Mouse (Mus musculus) thymus, postnatal 0 days (tissue): Measurements from ENCODE around the gene Ccnf. TPM values are rescaled to one million over a fixed set of nuclear protein-coding genes. Genes with fewer than 3 reads are reported as not detected.
A peak's percentile ranks its signal among the peaks of the same experiment; 100 is the strongest.

Source experiments
- DNase-seq: peaks from one replicate; pipeline ENCODE4 v3.0.0-alpha.2; 2015; ENCODE audit warnings: low spot score
- polyA plus RNA-seq: library from polyadenylated mRNA; unstranded; fragments of >200 nt; fragmentation: Nextera tagmentation; extraction: Ambion mirVana; gene quantifications from 2 replicates; pipeline ENCODE4 v1.2.1, GENCODE M21; 2015

The Ccnf gene
- 63.0 and 74.3 TPM in 2 replicates for polyA plus RNA-seq

DNA sequence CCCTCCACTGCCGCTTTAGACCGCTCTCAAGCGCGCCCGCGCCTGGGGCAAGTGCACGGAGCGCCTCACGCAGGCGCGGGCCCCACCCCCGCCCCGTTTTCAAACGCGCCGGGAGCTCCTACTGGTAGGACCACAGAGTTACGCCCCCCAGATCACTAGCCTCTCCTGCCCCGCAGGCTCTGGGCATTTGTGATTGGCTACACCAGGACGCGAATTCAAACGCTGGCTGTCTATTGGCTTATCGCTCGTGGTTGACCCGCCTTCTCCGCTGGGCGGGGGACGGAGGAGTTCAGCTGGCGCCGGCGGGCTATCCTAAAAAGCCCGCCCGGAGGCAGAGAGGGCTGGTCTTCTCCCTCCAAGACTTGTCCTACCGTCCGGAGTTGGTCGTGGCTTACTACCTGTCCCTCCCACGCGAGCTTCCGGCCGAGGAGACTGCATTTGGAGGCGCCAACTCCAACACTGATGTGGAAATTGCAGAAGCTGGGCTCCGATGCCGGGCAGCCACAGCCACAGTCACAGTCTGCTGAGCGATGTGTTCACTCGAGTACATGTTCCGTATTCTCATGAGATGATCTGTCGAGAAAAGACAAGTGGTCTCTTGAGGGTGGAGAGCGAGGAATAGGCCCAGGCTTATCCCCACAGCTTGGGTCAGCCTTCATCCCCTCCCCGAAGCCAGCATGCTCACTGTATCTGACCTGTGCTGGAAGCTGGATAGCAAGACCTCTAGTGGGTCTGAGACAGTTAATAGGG is at the start of gene Ccnf:
Gene Ccnf (minus strand): TSS at position 165 of the 750 bp plus-strand sequence.
- DNase-seq = peak; percentile 98

DNA sequence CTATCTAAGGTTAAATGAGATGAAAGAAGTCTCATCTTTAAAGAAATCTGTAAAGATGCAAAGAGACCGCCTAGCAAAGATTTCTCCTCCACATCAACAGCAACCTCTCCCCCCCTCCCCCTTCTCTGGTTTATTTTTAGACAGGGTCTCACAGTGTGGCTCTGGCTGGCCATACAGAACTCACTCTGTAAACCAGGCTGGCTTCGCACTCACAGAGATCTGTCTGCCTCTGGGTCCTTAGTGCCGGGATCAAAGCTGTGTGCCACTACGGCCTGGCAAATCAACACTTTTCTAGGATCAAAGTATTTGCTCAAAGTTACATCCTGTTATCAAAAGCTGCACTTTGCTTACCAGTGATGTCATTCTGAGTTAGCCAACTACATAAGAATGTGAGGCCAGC is 49.4 kb upstream of the Ccnf start:
- no peak for DNase-seq

DNA sequence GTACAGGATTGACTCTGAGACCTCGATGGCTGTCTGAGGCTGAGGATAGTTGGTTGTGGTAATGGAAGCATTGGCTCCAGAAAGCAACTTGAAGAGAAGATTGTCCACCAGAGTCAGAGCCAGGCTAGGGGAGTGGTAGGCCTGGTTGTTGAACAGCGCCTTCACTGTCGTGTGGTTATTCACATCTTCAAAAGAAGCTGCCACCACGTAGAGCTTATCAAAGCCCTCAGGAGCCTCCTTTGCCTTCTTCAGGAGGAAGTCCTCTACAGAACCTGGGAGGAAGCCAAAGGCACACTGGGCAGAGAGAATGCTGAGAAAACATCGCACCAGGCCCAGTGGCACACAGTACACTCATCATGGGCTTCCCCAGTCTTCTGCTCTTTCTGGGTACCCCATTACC is 38.1 kb upstream of the Ccnf start:
- no peak for DNase-seq

DNA sequence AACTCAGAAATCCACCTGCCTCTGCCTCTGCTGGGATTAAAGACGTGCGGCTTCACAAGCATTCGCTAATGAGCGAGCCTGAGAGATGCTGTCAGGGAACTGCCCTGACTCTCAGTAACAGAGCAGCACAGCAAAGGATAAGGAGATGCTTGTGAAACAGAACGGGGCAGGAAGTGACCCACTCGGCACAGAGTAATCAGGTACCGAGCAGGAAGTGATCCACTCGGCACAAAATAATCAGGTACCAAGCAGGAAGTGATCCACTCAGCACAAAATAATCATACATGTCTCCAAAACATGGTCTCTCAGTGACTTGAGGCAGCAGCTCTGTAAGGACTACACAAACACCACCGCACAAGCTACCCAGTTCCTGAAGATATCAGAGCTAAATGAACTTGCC is 37.2 kb upstream of the Ccnf start:
- DNase-seq = no peak

DNA sequence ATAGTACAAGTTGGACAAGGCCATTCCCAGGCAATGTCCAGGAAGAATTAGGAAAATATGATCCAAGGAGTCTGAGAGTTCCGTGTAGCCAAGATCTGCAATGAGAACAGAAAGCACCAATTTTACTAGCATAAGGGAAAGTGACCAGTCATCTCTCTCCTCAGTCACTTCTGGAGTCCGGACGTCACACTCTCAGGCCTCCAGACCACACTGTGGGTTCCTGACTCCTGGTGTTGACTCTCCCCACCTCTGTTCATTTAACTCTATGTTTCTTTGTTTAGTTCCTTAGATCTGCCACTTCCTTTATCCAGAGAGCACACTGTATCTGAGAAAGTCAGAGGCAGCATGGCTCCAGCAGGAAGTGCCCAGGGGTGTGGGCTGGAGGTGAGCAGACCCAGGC is 34.4 kb upstream of the Ccnf start:
- no peak for DNase-seq

DNA sequence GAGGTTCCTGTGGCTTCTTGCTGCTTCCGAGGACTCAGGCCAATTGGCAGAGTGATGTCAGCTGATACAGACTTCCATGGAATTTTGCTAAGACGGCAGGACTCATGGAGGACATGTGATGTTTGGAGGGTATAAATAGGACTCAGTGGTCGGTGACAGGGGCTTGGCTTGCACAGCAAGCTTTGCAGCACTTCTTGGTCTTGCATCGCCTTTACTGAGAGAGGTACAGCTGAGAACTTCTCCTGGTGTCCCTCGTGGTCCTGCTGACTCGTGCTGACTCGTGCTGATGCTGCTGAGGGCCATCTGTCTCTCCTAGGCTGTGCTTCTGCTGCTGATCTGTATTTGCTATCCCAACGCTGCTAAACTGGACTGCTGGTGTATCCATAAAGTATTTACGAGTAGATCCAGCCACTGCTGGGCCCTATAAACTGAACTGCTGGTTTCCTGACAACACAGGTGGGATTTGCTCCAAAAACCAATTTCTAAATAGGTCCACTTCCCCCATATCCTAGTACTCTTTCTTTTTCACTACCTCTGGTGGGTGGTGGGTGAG is 32.1 kb upstream of the Ccnf start:
- DNase-seq = no peak

DNA sequence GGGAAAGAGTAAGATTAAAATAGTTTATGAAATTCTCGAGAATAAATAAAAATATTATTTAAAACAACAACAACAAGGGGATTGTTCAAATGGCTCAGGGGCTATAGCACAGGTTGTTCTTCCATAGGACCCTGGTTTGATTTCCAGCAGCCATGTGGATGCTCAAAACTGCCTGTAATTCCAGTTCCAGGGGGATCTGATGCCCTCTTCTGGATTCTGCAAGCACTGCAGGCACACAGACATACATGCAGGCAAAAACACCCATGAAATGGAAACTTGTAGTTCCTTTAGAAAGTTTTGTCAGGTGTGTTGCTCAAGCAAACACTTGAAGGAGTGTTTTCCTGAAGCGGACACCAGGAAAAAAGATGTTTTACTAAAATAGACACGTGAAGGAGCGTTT is 31.4 kb upstream of the Ccnf start:
- DNase-seq = no peak

DNA sequence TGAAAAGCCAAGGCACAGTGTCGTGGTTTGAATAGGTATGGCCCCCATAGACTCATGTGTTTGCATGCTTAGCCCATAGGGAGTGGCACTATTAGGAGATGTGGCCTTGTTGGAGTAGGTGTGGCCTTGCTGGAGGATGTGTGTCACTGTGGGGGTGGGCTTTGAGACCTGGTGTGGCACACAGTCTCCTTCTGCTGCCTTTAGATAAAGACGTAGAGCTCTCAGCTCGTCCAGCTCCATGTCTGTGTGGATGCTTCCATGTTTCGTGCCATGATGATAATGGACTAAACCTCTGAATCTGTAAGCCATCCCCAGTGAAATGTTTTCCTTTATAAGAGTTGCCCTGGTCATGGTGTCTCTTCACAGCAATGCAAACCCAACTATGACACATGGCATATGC is 28.6 kb upstream of the Ccnf start:
- DNase-seq = no peak

DNA sequence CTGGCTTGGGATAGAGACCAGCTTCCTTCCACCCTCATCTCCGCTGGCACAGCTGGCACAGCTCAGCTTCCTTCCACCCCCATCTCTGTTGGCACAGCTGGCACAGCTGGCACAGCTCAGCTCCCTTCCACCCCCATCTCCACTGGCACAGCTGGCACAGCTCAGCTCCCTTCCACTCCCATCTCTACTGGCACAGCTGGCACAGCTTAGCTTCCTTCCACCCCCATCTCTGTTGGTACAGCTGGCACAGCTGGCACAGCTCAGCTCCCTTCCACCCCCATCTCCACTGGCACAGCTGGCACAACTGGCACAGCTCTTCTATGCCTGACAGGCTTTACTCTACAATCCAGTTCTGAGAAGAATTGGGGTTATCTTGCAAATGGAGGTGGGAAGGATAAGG is 15.8 kb upstream of the Ccnf start:
- no peak for DNase-seq

DNA sequence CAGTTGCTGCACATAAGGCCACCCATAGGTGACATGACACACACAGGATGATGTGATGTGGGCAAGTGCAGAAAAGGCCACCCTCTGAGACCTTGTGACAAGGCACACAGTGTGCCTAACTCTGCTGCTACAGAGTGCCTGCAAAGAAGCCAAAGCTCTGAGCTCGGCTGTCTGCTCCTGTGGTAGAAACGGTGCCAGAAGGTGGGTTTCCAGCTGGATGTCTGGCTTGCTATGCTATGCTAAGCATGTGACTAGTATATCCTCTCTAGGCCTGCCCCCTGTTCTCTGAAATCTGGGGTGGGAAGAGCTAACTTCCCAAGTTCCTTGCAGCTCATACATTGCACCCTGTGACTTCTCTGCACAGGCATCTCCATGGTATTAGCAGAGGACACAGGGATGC is 13.5 kb upstream of the Ccnf start:
- DNase-seq = no peak

DNA sequence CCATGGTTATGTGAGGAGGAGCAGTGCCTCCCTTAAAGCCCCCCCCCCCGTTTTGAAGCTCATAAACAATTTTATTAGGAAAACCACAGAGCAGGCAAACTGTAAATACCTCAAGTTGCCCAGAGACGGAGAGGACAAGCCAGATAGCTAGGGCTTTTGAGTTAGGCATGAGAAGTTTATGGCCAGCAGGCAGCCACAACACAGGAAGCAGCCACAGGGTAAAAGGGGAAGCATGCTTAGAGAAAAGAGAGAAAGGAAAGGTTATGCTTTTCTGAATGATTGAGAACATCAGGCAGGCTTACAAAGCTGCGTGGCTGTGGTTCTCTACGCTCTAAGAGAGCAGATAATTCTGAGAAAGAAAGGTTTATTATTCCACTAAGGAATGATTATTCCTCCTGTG is 9.2 kb upstream of the Ccnf start:
- no peak for DNase-seq

DNA sequence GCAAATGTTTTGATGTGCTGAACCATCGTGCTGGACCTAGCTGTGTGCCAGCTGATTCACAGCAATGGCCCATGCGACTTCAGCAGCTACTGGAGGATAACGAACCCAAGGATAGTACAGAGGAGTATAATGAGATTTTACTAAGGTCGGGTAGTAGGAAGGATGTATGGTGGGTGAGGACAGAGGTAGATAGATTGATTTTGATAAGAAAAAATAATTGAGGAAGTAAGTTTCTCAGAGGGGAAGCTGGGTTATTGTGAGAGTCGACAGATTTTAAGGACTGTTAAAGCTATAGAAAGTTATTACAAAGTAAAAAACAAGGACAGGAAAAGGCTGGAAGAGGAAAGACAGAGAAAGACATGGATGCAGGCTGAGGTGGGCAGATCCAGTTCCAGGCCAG is 8.4 kb upstream of the Ccnf start:
- no peak for DNase-seq

DNA sequence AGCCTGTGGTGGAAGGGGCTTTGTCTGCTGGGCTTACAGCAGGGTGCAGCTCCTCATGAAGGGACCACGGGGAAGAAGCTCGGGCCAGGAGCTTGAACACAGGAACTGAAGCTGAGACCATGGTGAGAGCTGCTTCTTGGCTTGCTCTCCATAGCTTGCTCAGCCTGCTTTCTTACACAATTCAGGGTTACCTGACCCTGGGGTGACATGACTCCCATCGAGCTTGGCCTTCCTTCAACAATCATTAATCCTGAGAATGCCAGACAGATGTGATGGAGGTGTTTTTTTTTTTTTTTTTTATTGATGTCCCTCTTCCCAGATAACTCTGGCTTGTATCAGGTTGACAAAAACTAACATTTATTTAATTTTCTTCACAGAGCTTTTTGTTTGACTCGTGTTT is 7.7 kb upstream of the Ccnf start:
- no peak for DNase-seq

DNA sequence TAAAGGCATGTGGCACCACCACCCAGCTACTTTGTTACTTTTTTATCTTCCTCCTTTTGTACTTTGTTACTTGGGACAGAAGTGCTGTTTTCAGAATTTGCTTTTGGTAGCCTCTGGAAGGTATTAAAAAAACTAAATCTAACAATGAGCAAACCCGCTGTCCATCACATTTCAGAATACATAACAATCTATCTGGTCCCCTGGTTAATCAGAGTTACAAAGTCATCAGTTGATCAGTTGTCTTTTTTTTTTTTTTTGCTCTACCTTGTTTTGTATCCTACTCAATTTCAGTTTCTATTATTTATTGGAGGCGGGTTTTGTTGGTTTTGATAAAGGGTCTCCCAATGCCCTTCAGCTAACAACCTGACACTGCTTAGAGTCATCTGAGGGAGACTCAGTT is 1.0 kb upstream of the Ccnf start:
- DNase-seq = no peak

DNA sequence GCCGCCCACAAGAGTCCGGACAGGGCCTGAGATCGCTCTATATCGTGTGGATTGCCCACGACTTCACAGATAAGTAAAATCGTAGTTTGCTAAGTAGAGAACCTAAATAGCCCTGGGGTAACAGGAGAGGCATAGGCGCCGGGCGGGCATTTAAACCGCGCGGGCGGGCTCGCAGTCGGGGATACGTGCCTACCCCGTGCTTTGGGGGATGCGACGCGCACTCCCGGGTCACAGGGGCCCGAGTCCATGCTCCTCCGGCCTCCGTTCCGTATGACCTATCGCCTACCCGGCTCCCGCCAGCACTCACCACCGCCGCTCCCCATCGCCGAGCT is 330 bp downstream of the Ccnf start:
- no peak for DNase-seq

DNA sequence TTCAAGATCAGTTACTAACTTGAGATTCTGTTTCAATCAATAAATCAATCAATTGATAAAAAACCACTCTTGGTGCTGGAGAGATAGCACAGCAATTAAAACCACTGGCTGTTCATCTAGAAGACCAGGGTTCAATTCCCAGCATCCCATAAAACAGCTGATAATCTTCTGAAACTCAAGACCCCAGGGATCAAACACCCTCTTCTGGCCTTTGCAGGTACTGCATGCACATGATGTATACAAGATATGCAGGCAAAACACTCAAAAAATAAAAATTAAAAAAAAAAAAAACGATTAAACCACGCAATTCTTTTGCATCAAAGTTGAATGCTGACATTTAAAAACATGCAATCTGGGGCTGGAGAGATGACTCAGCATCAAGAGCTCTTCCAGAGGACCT is 2.6 kb downstream of the Ccnf start:
- DNase-seq = peak; percentile 14

DNA sequence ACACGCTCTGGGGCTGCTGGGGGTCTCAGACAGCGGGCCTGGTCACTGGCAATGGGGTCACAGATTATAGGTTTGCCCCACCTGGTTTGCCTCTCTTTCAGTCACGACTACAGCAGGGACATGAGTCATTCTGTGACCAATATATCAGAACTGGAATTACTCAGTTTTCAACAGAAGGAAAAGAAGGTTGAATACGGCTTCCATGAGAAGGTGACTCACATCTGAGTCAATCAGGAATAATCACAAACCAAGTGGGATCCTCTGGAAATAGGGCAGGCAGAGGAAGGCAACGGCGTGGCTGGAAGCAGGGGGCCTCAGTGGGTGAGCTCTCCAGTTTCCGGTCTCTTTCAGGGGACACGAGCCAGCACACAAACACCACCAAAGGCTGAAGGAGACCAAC is 7.2 kb downstream of the Ccnf start:
- DNase-seq = no peak

DNA sequence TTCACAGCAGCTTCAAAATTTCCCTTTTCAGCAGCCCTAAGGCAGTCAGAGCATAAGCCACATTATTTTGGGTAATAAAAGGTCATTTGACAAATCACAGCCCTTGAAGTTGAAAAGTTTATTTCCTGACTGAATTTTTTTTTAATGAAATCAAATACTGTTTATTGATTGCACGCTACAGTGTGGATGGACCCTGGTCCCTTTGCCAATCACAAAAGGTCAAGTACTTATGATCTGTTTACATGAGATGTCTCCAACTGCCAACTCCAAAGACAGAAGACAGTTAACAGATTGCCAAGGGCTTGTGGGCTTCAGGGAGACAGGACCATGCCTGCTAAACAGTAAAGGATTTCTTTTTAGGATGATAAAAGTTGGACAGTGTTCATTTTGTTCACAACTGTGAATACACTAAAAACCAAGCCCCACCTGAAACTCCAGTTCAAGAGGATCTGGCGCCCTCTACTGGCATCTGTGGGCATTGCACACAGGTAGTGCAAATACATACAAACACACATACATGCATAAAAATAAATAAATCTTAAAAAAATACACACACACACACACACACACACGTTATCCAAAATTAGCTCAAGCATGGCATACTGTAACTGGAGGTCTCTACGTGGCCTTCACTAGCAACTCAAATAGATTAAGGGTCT is 7.8 kb downstream of the Ccnf start:
- peak; percentile 60 for DNase-seq

DNA sequence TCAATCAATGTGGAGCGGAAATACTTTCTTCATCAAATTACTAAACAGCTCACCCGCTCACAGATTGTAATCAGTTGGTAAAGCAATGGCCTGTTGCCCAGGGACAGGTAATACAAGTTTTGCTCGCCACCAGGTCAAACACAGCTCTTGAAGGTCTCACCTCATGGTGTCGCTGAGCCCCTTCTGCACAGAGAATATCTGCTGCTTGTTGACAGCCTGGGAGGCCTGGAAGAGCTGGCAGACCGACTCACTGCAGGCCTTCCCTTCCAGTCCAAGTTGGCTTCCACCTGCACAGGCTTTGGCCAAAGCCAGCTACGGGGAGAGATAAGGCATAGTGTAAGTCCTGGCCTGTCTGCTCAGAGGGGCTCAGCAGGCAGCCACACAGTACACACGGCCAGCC is 14.4 kb downstream of the Ccnf start:
- no peak for DNase-seq

DNA sequence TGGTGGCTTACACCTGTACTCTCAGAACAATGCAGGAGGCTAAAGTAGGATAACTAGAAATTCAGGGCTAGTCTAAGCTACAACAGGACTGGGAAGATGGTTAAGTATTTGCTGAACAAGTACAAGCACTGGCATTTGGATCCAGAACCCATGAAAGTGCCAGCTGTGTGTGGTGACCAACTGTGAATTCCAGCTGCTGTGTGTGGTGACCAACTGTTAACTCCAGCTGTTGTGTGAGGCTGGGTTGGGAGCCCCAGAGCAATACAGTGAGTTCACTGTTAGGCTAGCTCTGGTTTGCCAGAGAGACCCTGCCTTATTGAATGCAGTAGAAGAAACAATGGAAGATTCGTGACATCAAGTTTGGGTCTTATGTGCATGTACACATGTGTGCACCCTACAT is 14.8 kb downstream of the Ccnf start:
- DNase-seq = no peak

DNA sequence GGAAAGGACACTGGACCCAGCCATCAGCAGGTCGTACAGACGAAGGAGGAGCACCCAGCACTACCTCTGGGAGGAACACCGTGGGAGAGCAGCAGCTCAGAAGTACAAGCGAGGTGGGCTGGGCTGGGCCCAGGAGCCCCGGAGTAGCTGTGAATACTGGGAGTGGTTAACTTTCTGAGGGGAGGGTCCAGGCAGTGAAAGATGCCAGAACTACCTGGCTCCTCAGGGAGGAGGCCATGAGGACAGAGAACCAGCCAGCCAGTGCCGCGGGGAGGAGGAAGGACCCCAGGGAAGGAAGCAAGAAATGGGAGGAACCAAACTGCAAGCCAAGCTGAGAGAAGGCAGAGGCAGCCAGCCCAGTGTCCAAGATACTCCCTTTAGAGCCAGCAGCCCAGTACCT is 23.3 kb downstream of the Ccnf start:
- DNase-seq = no peak

DNA sequence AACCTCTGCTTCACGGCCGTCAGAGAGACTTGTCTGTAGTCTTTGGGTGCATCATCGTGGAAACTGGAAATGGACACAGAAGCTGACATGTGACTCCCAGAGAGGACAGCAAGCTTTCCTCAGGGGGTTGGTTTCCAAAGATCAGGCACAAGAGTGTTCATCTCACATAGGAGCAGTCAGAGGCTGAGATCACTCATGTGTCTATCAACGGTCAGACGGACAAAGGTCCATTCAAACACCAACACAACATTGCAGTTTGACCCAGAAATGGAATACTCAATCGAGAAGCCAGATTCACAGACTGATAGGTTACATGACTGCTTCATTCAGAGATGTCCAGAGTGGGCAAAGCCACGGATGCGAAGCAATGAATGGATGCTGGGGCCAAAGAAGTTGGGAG is 24.6 kb downstream of the Ccnf start:
- DNase-seq = no peak

DNA sequence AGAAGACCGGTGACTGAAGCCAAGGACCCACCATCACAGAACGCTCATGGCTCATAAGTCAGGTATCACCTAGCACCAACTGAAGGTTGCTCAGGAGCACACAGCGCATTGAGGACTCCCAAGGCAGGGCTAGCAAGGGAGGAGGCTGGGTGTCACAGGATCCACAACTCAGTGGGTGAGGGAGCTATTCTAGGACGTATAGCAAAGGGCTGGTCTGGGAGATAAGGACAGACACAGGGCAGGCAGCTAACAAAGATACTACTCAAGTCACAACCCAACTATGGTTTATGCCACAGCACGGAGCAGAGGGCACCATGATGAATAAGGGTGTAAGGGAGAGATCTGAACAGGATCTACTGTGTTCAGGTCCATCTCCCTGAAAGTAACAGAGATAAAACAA is 25.4 kb downstream of the Ccnf start:
- no peak for DNase-seq
